Mouse (Mus musculus): ENCODE data around the gene Ncapd2. TPM values are rescaled to one million over a fixed set of nuclear protein-coding genes. Genes with fewer than 3 reads are reported as not detected.

The Ncapd2 gene
- polyA plus RNA-seq, 1 experiment from 2014 or later = 48.8 TPM

- 14% methylated on average over 22 of the region's 22 CpGs for WGBS
- Histone ChIP-seq H3K4me1 (replicated peaks) (peaks cover 52% of the 10 kb centered on the region), H3K4me3 (no peak overlapping the region), H3K36me3 (peaks cover 57% of the 10 kb centered on the region), H3K9me3 (no peaks in the 10 kb centered on the region), H3K9ac (no peak overlapping the region), H3K27me3 (no peaks in the 10 kb centered on the region), H3K4me2 (no peak overlapping the region), H3K27ac (replicated peaks) (no peak overlapping the region)
- no peak for ATAC-seq (ENCODE audit: low read depth)
Observed at GRCm38 (mm10) chr6:125160854-125161760, 30.4 kb downstream of the Ncapd2 start.

- Histone ChIP-seq H3K36me3 (peaks cover 63% of the 10 kb centered on the region), H3K27me3 (no peaks in the 10 kb centered on the region), H3K9me3 (no peaks in the 10 kb centered on the region), H3K4me3 (no peak overlapping the region), H3K4me2 (no peak overlapping the region), H3K4me1 (replicated peaks) (peaks cover 47% of the 10 kb centered on the region), H3K27ac (replicated peaks) (no peak overlapping the region), H3K9ac (no peak overlapping the region)
- no peak for ATAC-seq (ENCODE audit: low read depth)
- 62% methylated on average over 10 of the region's 10 CpGs for WGBS
Observed at GRCm38 (mm10) chr6:125160558-125160853, 31.0 kb downstream of the Ncapd2 start.

GRCm38 (mm10) chr6:125159773-125160557 lies 31.5 kb downstream of the Ncapd2 start:
- Histone ChIP-seq H3K27ac (replicated peaks) (peak overlapping the region; percentile 3; the same call in 1 of the 2 replicates), H3K4me1 (replicated peaks) (peaks cover 47% of the 10 kb centered on the region), H3K4me3 (no peak overlapping the region), H3K36me3 (peaks cover 65% of the 10 kb centered on the region), H3K9me3 (no peaks in the 10 kb centered on the region), H3K4me2 (no peak overlapping the region), H3K27me3 (no peaks in the 10 kb centered on the region), H3K9ac (no peak overlapping the region)
- 87% methylated on average over 7 of the region's 7 CpGs for WGBS
- no peak for ATAC-seq (ENCODE audit: low read depth)

DNA sequence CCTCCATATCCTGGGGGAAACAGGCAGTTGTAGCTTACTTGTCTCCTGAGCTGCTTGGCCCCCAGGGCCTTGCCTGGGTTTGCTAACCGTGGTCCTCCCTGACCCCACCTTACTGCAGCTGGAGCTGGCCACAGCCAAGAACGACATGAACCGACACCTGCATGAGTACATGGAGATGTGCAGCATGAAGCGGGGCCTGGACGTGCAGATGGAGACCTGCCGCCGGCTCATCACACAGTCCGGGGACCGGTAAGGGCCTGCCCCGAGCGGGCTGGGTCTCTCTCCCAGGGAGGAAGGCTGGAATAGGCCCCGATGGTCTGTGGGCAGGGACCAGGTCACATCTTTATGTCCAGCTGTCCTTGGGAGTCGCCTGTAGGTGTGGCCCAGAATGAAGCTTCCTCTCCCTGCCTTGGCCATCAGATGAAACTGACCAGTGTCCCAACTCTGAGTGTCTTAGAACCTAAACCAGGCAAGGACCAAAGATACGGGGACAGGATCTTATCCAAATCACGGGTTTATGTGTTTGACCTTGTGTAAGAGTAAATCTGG lies 32.5 kb downstream of the Ncapd2 start:
- ATAC-seq (ENCODE audit: low read depth) = no peak
- Histone ChIP-seq H3K9ac (no peak overlapping the region), H3K27me3 (no peaks in the 10 kb centered on the region), H3K4me3 (no peak overlapping the region), H3K4me2 (no peak overlapping the region), H3K36me3 (peaks cover 67% of the 10 kb centered on the region), H3K4me1 (replicated peaks) (peaks cover 42% of the 10 kb centered on the region), H3K27ac (replicated peaks) (no peak overlapping the region), H3K9me3 (no peaks in the 10 kb centered on the region)
- 86% methylated on average over 15 of the region's 15 CpGs for WGBS

- H3K36me3 ChIP-seq = peaks cover 75% of the 10 kb centered on the region
- H3K9me3 ChIP-seq = no peaks in the 10 kb centered on the region
- H3K4me3 ChIP-seq = no peak overlapping the region
- H3K9ac ChIP-seq = peak overlapping the region; percentile 31; the same call in 1 of the 2 replicates
- ATAC-seq (ENCODE audit: low read depth) = no peak
- H3K4me1 ChIP-seq (replicated peaks) = peaks cover 27% of the 10 kb centered on the region
- no peaks in the 10 kb centered on the region for H3K27me3 ChIP-seq
- WGBS = 12% methylated on average over 7 of the region's 7 CpGs
- no peak overlapping the region for H3K4me2 ChIP-seq
- H3K27ac ChIP-seq (replicated peaks) = peak overlapping the region; percentile 75
Observed at GRCm38 (mm10) chr6:125156903-125157614, 34.4 kb downstream of the Ncapd2 start.

- no peak overlapping the region for H3K9ac ChIP-seq
- no peak overlapping the region for H3K4me3 ChIP-seq
- 86% methylated on average over 3 of the region's 3 CpGs for WGBS
- no peak for ATAC-seq (ENCODE audit: low read depth)
- no peak overlapping the region for H3K27ac ChIP-seq (replicated peaks)
- peaks cover 79% of the 10 kb centered on the region for H3K36me3 ChIP-seq
- H3K27me3 ChIP-seq = no peaks in the 10 kb centered on the region
- H3K9me3 ChIP-seq = no peaks in the 10 kb centered on the region
- peaks cover 25% of the 10 kb centered on the region for H3K4me1 ChIP-seq (replicated peaks)
- H3K4me2 ChIP-seq = no peak overlapping the region
Observed at GRCm38 (mm10) chr6:125156491-125156890, 35.0 kb downstream of the Ncapd2 start.

DNA sequence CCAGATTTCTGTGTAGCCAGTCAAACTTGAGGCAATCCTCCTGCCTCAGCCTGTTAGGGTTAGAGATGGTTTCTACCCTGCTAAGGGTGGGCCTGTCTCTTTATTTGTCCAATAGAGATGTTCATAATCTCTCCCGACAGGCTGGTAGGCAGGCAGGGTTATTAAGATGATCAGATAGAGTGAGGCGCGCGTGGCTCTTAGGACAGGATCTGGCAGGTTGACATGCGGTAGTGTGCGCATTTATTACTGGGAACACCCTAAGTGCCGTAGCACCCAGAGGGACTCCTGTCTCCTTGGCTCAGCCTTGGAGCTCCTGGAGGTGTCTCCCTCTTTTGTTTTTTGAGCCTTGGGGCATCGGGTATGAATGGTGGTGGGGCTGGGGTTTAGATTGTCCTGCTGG lies 36.2 kb downstream of the Ncapd2 start:
- Histone ChIP-seq H3K9me3 (no peaks in the 10 kb centered on the region), H3K36me3 (peaks cover 74% of the 10 kb centered on the region), H3K4me2 (no peak overlapping the region), H3K4me3 (no peak overlapping the region), H3K27ac (replicated peaks) (no peak overlapping the region), H3K4me1 (replicated peaks) (peaks cover 16% of the 10 kb centered on the region), H3K9ac (no peak overlapping the region), H3K27me3 (no peaks in the 10 kb centered on the region)
- 89% methylated on average over 8 of the region's 8 CpGs for WGBS
- ATAC-seq (ENCODE audit: low read depth) = no peak

GRCm38 (mm10) chr6:125154550-125154949 lies 37.0 kb downstream of the Ncapd2 start:
- Histone ChIP-seq H3K4me3 (no peak overlapping the region), H3K9ac (no peak overlapping the region), H3K9me3 (no peaks in the 10 kb centered on the region), H3K4me1 (replicated peaks) (peaks cover 19% of the 10 kb centered on the region), H3K27ac (replicated peaks) (no peak overlapping the region), H3K27me3 (no peaks in the 10 kb centered on the region), H3K4me2 (no peak overlapping the region), H3K36me3 (peaks cover 69% of the 10 kb centered on the region)
- ATAC-seq (ENCODE audit: low read depth) = no peak

- H3K4me1 ChIP-seq (replicated peaks) = peaks cover 27% of the 10 kb centered on the region
- H3K9me3 ChIP-seq = no peaks in the 10 kb centered on the region
- no peak for ATAC-seq (ENCODE audit: low read depth)
- no peak overlapping the region for H3K4me3 ChIP-seq
- no peak overlapping the region for H3K27ac ChIP-seq (replicated peaks)
- H3K4me2 ChIP-seq = no peak overlapping the region
- WGBS = 88% methylated on average over 4 of the region's 4 CpGs
- peaks cover 63% of the 10 kb centered on the region for H3K36me3 ChIP-seq
- H3K27me3 ChIP-seq = no peaks in the 10 kb centered on the region
- no peak overlapping the region for H3K9ac ChIP-seq
Observed at GRCm38 (mm10) chr6:125153682-125154081, 37.8 kb downstream of the Ncapd2 start.

GRCm38 (mm10) chr6:125153018-125153389 lies 38.5 kb downstream of the Ncapd2 start:
- H3K4me2 ChIP-seq = no peak overlapping the region
- peaks cover 34% of the 10 kb centered on the region for H3K4me1 ChIP-seq (replicated peaks)
- no peak for ATAC-seq (ENCODE audit: low read depth)
- no peaks in the 10 kb centered on the region for H3K9me3 ChIP-seq
- H3K27me3 ChIP-seq = no peaks in the 10 kb centered on the region
- peak overlapping the region; percentile 13; the same call in 1 of the 2 replicates for H3K27ac ChIP-seq (replicated peaks)
- WGBS = 80% methylated on average over 5 of the region's 5 CpGs
- no peak overlapping the region for H3K4me3 ChIP-seq
- H3K9ac ChIP-seq = peak overlapping the region; percentile 34; the same call in 1 of the 2 replicates
- H3K36me3 ChIP-seq = peaks cover 60% of the 10 kb centered on the region

- no peak overlapping the region for H3K4me2 ChIP-seq
- H3K4me1 ChIP-seq (replicated peaks) = peaks cover 34% of the 10 kb centered on the region
- H3K9ac ChIP-seq = peak overlapping the region; percentile 34; the same call in 1 of the 2 replicates
- H3K27ac ChIP-seq (replicated peaks) = peak overlapping the region; percentile 18; the same call in 1 of the 2 replicates
- no peaks in the 10 kb centered on the region for H3K27me3 ChIP-seq
- no peaks in the 10 kb centered on the region for H3K9me3 ChIP-seq
- peaks cover 55% of the 10 kb centered on the region for H3K36me3 ChIP-seq
- 79% methylated on average over 22 of the region's 22 CpGs for WGBS
- peak; percentile 24; the same call in 1 of the 2 replicates for ATAC-seq (ENCODE audit: low read depth)
- no peak overlapping the region for H3K4me3 ChIP-seq
Observed at GRCm38 (mm10) chr6:125152212-125153017, 39.1 kb downstream of the Ncapd2 start.

All from neural tube, embryonic 13.5 days (tissue).